Mouse (Mus musculus) olfactory bulb, adult 2 months (tissue): Measurements from ENCODE around the gene E130218I03Rik.

ENCODE experiments used
- CTCF ChIP-seq: fragments of 200-500 bp; IDR thresholded peaks from 2 replicates; pipeline ENCODE4 v1.5.1; 2012; ENCODE audit warnings: low read depth, mild to moderate bottlenecking, low read length, moderate library complexity; ENCODE audit not compliant: insufficient read depth
- POLR2A ChIP-seq: fragments of 200-500 bp; IDR thresholded peaks from 2 replicates; pipeline ENCODE4 v1.6.1; 2012; ENCODE audit warnings: mild to moderate bottlenecking, low read depth, low read length, moderate library complexity; ENCODE audit not compliant: insufficient read depth

GRCm38 (mm10) chr4:134271979-134272378, 28.5 kb downstream of the E130218I03Rik start:
- TF ChIP-seq POLR2A (no peak), CTCF (no peak)
